16 mouse cellular contexts compared by ENCODE assay signal in the genomic region with DNA sequence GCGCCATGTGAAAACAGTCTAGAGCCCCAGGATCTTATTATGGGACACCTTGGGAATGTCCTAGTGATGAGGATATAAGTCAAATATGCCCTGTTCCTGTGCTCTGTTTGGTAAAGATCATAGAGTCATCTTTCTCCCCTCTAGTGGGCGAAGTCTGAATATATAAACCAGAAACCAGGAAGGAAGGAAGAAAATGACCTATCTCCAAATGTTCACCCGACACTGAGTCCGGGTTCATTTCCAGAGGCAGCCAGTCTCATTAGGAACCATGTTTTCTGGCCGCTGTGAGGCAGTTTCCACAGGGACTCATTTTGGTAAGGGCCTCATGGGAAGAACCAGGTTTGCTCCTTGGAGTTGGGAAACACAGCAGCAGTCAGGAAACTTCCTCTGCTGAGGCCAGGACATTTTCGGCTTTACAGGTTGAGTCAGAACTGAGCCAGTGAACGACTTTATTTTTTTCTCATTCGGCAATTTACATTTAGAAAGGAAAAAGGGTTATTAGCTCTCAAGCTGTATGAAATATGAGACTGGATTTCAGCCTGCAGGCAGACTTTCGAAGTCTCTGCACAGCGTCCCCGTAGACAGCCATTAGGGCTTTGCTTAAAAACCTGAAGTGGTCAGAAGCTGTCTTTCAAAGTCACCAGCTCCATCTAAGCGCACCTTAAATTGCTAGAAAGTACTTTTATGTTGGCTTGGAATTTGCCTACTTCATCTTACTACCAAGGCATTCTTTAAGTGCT.
A peak's percentile ranks its signal among the peaks of the same experiment; 100 is the strongest.
DNase-seq lines count a peak whose midpoint lies in the region; ATAC-seq and TF ChIP-seq lines count a peak whose summit lies in the region.
"Had no signal": no experiment of that assay in that cellular context is flagged by ENCODE, and none has a peak within 500 bp of the region (broad histone marks: within the 10 kb centered on the region; RNA-seq: fewer than 3 reads in every experiment).

No protein-coding gene starts in this region.

- H3K9ac ChIP-seq in limb, embryonic 12.5 days (replicated peaks), result no peak overlapping the region
- H3K9ac ChIP-seq in MEL (ENCODE audit: control insufficient read depth, low read depth, low read length, poor library complexity, severe bottlenecking), result no peak overlapping the region
- H3K9ac ChIP-seq: forebrain, postnatal 0 days had no signal

- no peak for TF ChIP-seq RAD21 in MEL (IDR thresholded peaks at IDR 0.05; ENCODE audit: low read depth, low read length)

- no peak for ATAC-seq in limb, embryonic 12.5 days (ENCODE audit: insufficient number of reproducible peaks, insufficient read depth, low FRiP score, low TSS enrichment, low read depth)
- ATAC-seq in inflammation-experienced regulatory T-cells, adult 6 months, result no peak
- ATAC-seq: forebrain, postnatal 0 days had no signal

- no peak for TF ChIP-seq POLR2A in MEL (IDR thresholded peaks at IDR 0.05; ENCODE audit: control insufficient read depth in 1 of 2, insufficient read depth in 1 of 2, low read depth in 1 of 2, low read length in 2 of 2, poor library complexity in 1 of 2)
- no peak for TF ChIP-seq POLR2A in embryonic fibroblast, embryonic 13.5 days (IDR thresholded peaks at IDR 0.05; ENCODE audit: low read depth, low read length)

- peak in 1 of 3 experiments; percentile 12; a peak in 1 of 6 replicates for TF ChIP-seq CTCF in MEL (IDR thresholded peaks at IDR 0.05 in 2 of 3, conservative IDR thresholded peaks at IDR 0.05 in 1 of 3; ENCODE audit: control insufficient read depth in 1 of 3, insufficient read depth in 1 of 3, low read depth in 2 of 3, low read length in 3 of 3, poor library complexity in 1 of 3, severe bottlenecking in 1 of 3)
- no peak for TF ChIP-seq CTCF in embryonic fibroblast, embryonic 13.5 days (IDR thresholded peaks at IDR 0.05; ENCODE audit: borderline replicate concordance, insufficient read depth, low read length)

- DNase-seq in limb, embryonic 10.5 days (ENCODE audit: low spot score), result no peak
- DNase-seq in 416B (ENCODE audit: low read depth) (peak; percentile 66), MEL (ENCODE audit: low read depth, low spot score) (peak; percentile 17)
- no peak for DNase-seq in B cell, adult 2 months
- DNase-seq in embryo, embryonic 9.5 days (ENCODE audit: extremely low spot score), result no peak
- DNase-seq: cerebellum, adult 9-11 months; forebrain, postnatal 0 days; gastrocnemius, postnatal 10 days; kidney, adult 18-20 months; kidney, postnatal 14 days; lung, postnatal 10 days; thymus, postnatal 4 days had no signal

- peak overlapping the region; percentile 7; the same call in 1 of the 2 replicates for H3K4me2 ChIP-seq in limb, embryonic 12.5 days
- H3K4me2 ChIP-seq: liver, embryonic 11.5 days had no signal

- H3K27ac ChIP-seq in limb, embryonic 12.5 days, result no peak overlapping the region; the same call in 1 of the 2 replicates
- H3K27ac ChIP-seq in limb, embryonic 10.5 days, result no peak overlapping the region
- H3K27ac ChIP-seq in MEL (ENCODE audit: control insufficient read depth, low read depth, low read length), result no peak overlapping the region
- H3K27ac ChIP-seq in embryonic fibroblast, embryonic 13.5 days (ENCODE audit: insufficient read depth, low read length), result peak overlapping the region; percentile 57

- WGBS in limb, embryonic 12.5 days, result 48% methylated on average over 12 of the region's 12 CpGs
- 79% methylated on average over 12 of the region's 12 CpGs for WGBS in limb, embryonic 10.5 days

- peaks cover 38% of the 10 kb centered on the region for H3K4me1 ChIP-seq in limb, embryonic 12.5 days (replicated peaks)
- peaks cover 39% of the 10 kb centered on the region for H3K4me1 ChIP-seq in limb, embryonic 10.5 days
- H3K4me1 ChIP-seq in MEL (ENCODE audit: control insufficient read depth in 1 of 2, insufficient read depth in 2 of 2, low read length in 2 of 2), result no peaks in the 10 kb centered on the region
- peaks cover 2% of the 10 kb centered on the region; the same call in 1 of the 2 replicates for H3K4me1 ChIP-seq in embryonic fibroblast, embryonic 13.5 days (ENCODE audit: control insufficient read depth, insufficient read depth, low read length)

- no peaks in the 10 kb centered on the region; the same call in 1 of the 2 replicates for H3K27me3 ChIP-seq in limb, embryonic 12.5 days
- H3K27me3 ChIP-seq in limb, embryonic 10.5 days (ENCODE audit: low read depth, poor library complexity, severe bottlenecking), result no peaks in the 10 kb centered on the region
- H3K27me3 ChIP-seq in MEL (ENCODE audit: control insufficient read depth in 1 of 2, insufficient read depth in 2 of 2, low read length in 2 of 2), result peaks cover 0 to 8% of the 10 kb centered on the region in 2 experiments

- H3K9me3 ChIP-seq in limb, embryonic 12.5 days, result no peaks in the 10 kb centered on the region
- H3K9me3 ChIP-seq in limb, embryonic 10.5 days (replicated peaks), result no peaks in the 10 kb centered on the region
- no peaks in the 10 kb centered on the region for H3K9me3 ChIP-seq in MEL (replicated peaks; ENCODE audit: insufficient read depth, low read length)

- no peak overlapping the region for H3K4me3 ChIP-seq in limb, embryonic 12.5 days (replicated peaks)
- H3K4me3 ChIP-seq in limb, embryonic 10.5 days, result no peak overlapping the region
- H3K4me3 ChIP-seq in MEL (ENCODE audit: control insufficient read depth in 1 of 2, insufficient read depth in 1 of 2, low read depth in 2 of 2, low read length in 2 of 2), result no peak overlapping the region
- H3K4me3 ChIP-seq in embryonic fibroblast, embryonic 13.5 days (ENCODE audit: insufficient read depth, low read length), result 0 out of 2 replicates have a peak overlapping the region, but pooled peaks have one; percentile 20

- no peaks in the 10 kb centered on the region for H3K36me3 ChIP-seq in limb, embryonic 12.5 days
- H3K36me3 ChIP-seq in limb, embryonic 10.5 days, result no peaks in the 10 kb centered on the region
- H3K36me3 ChIP-seq in MEL (ENCODE audit: control insufficient read depth in 1 of 2, insufficient read depth in 2 of 2, low read length in 2 of 2), result no peaks in the 10 kb centered on the region

- no peak for TF ChIP-seq EP300 in MEL (IDR thresholded peaks at IDR 0.05; ENCODE audit: low read depth in 1 of 2, low read length in 2 of 2)

- no peaks in the 10 kb centered on the region for H3K79me2 ChIP-seq in MEL (ENCODE audit: control insufficient read depth, insufficient read depth, low read length, poor library complexity)

TF ChIP-seq in MEL, 35 proteins besides CTCF, POLR2A, EP300 and RAD21:
- TF ChIP-seq MXI1 (IDR thresholded peaks at IDR 0.05; ENCODE audit: low read depth, low read length) (no peak), TBP (IDR thresholded peaks at IDR 0.05; ENCODE audit: low read depth, low read length) (no peak), GABPA (IDR thresholded peaks at IDR 0.05; ENCODE audit: low read depth, low read length) (no peak), GATA1 (IDR thresholded peaks at IDR 0.05; ENCODE audit: low read depth, low read length) (no peak), RCOR1 (IDR thresholded peaks at IDR 0.05; ENCODE audit: low read depth, low read length) (no peak), MAFK (IDR thresholded peaks at IDR 0.05; ENCODE audit: borderline replicate concordance, low read depth, low read length) (no peak), POLR2AphosphoS5 (IDR thresholded peaks at IDR 0.05; ENCODE audit: borderline replicate concordance, low read depth, low read length) (no peak), ETS1 (IDR thresholded peaks at IDR 0.05; ENCODE audit: low read depth, low read length) (no peak), ZNF384 (IDR thresholded peaks at IDR 0.05; ENCODE audit: low read depth, low read length) (no peak), ZMIZ1 (IDR thresholded peaks at IDR 0.05; ENCODE audit: low read depth, low read length) (no peak), E2F4 (IDR thresholded peaks at IDR 0.05; ENCODE audit: borderline replicate concordance, low read depth, low read length) (no peak), BHLHE40 (IDR thresholded peaks at IDR 0.05; ENCODE audit: borderline replicate concordance, low read depth, low read length) (no peak), USF2 (IDR thresholded peaks at IDR 0.05; ENCODE audit: borderline replicate concordance in 1 of 2, insufficient read depth in 1 of 2, low read depth in 1 of 2, low read length in 2 of 2) (no peak), KAT2A (conservative IDR thresholded peaks at IDR 0.05; ENCODE audit: low read depth, low read length) (no peak)
TF ChIP-seq in MEL: peak in this region for 0.

Comparison
In these comparisons a context has a peak if more than half of its experiments do, and no peak if none do; other contexts are left out.
1. DNase-seq: peak in 416B (single experiment) and MEL (single experiment); none in limb, embryonic 10.5 days (single experiment), B cell, adult 2 months (0 of 2) and embryo, embryonic 9.5 days (single experiment).